Mouse (Mus musculus) testis, adult 2 months (tissue): ENCODE results near the gene Ankrd13c. TPM values are rescaled to one million over a fixed set of nuclear protein-coding genes. Genes with fewer than 3 reads are reported as not detected.
A peak's percentile ranks its signal among the peaks of the same experiment; 100 is the strongest.

Source experiments
- H3K27ac ChIP-seq: fragments of 200-500 bp; 2 replicates; pipeline ENCODE4 v1.5.1; 2012; ENCODE audit warnings: low read depth, low read length; ENCODE audit not compliant: control insufficient read depth, insufficient read depth
- H3K27me3 ChIP-seq: fragments of 200-500 bp; 2 replicates; pipeline ENCODE4 v1.6.1; 2012; ENCODE audit warnings: mild to moderate bottlenecking, low read length, moderate library complexity; ENCODE audit not compliant: control insufficient read depth, insufficient read depth
- H3K36me3 ChIP-seq: fragments of 200-500 bp; 2 replicates; pipeline ENCODE4 v1.6.1; 2012; ENCODE audit warnings: mild to moderate bottlenecking, low read length; ENCODE audit not compliant: control insufficient read depth, insufficient read depth
- H3K4me1 ChIP-seq: fragments of 200-500 bp; 2 replicates; pipeline ENCODE4 v1.6.1; 2012; ENCODE audit warnings: low read length; ENCODE audit not compliant: control insufficient read depth, insufficient read depth
- H3K4me3 ChIP-seq: fragments of 200-500 bp; 2 replicates; pipeline ENCODE4 v1.5.1; 2012; ENCODE audit warnings: low read depth, mild to moderate bottlenecking, low read length, moderate library complexity, mixed read lengths; ENCODE audit not compliant: control insufficient read depth
- CTCF ChIP-seq: fragments of 200-500 bp; IDR thresholded peaks from 2 replicates; pipeline ENCODE4 v1.5.1; 2012; ENCODE audit warnings: low read depth, mild to moderate bottlenecking, inconsistent platforms, low read length, moderate library complexity; ENCODE audit not compliant: control insufficient read depth, insufficient read depth, insufficient replicate concordance
- POLR2A ChIP-seq: fragments of 200-500 bp; IDR thresholded peaks from 2 replicates; pipeline ENCODE4 v1.6.1; 2012; ENCODE audit warnings: low read depth, mild to moderate bottlenecking, inconsistent platforms, low read length, moderate library complexity; ENCODE audit not compliant: control insufficient read depth
- polyA plus RNA-seq: library from polyadenylated mRNA; depleted of rRNA; stranded (reverse); fragments of >200 nt; gene quantifications from 2 replicates; pipeline ENCODE4 v1.2.3, GENCODE M21; 2012

Gene Ankrd13c
- polyA plus RNA-seq, 1 experiment: 15.8 TPM

DNA sequence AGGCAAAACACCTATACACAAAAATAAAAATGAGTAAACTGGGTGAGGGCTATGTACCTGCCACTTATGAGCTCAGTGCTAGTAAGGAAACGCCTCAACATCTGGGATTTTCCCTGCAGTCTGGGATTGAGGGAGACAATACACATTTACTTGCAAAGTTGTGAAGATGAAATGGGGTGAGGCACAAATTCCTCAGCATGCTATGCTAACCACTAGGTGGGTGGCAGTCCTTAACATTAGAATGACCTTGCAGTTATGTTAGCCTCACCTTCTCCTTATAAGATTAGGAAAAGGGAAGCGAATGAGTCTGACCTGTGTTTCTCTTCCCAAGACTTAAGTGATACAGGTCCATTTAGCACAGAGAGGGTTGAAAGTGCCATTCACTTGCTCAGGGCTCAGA, 25.7 kb upstream of the Ankrd13c start:
- Histone ChIP-seq H3K27me3 (no peaks in the 10 kb centered on the region), H3K4me3 (no peak overlapping the region), H3K27ac (no peak overlapping the region), H3K36me3 (no peaks in the 10 kb centered on the region), H3K4me1 (peaks cover 9% of the 10 kb centered on the region)
- no peak for TF ChIP-seq CTCF
- TF ChIP-seq POLR2A: no peak

DNA sequence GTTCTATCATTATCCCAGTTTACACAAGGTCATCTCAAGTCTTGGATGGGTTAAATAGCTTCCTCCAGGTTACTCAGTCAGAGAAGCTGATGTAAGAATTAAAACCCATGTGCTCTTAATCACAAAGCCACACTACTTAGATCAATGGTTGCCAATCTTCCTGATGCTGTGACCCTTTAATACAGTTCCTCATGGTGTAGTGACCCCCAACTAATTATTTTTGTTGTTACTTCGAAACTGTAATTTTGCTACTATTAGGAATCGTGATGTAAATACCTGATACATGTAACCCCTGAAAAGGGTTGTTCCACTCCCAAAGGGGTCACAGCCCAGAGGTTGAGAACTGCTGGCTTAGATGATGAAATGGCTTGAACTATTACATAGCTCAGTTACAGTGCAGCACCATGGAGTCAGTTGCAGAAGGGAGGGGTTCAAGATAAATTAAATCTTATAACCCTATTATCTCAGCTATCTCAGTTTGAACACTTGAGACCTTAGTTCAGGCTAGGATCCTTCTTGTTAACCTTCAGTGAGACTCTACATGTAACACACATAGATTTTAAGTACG, 23.7 kb upstream of the Ankrd13c start:
- no peaks in the 10 kb centered on the region for H3K27me3 ChIP-seq
- TF ChIP-seq CTCF (no peak), POLR2A (no peak)
- no peak overlapping the region for H3K4me3 ChIP-seq
- H3K27ac ChIP-seq: no peak overlapping the region
- no peaks in the 10 kb centered on the region for H3K36me3 ChIP-seq
- peaks cover 9% of the 10 kb centered on the region for H3K4me1 ChIP-seq

DNA sequence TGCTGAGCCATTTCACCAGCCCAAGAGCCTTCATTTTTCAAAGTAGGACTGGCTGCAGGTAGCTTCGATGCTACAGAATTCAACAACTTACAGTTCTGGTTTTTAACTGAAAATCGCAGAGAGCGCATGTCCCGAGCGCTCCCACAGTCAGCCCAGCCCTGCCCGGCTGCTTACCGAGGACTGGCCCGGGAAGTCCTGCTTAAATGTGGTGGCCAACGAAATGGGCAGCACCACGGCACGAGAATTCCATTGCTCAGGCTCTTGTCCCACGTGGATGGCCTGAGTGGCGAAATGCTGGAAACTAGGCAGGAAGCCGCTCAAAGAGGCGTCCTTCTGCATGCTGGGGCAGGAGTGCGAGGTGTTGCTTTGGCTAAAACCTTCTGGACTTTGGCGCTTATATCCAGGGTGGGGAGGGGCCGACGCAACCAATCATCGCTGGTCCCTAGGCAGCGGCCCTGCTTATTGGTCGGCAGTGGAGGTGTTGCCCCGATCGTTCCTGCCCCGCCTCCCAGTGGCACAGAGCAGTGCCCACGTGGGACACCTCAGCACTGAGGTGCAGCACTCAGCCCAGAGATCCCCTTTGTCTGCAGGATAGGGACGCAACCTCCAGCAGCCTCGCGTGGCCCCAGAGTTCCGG, 22.2 kb upstream of the Ankrd13c start, which contains the start of gene Cth:
Gene Cth (minus strand): TSS at position 386 of the 637 bp plus-strand sequence.
- TF ChIP-seq POLR2A: peak; percentile 75; the same call in 1 of the 2 replicates
- no peak for TF ChIP-seq CTCF

DNA sequence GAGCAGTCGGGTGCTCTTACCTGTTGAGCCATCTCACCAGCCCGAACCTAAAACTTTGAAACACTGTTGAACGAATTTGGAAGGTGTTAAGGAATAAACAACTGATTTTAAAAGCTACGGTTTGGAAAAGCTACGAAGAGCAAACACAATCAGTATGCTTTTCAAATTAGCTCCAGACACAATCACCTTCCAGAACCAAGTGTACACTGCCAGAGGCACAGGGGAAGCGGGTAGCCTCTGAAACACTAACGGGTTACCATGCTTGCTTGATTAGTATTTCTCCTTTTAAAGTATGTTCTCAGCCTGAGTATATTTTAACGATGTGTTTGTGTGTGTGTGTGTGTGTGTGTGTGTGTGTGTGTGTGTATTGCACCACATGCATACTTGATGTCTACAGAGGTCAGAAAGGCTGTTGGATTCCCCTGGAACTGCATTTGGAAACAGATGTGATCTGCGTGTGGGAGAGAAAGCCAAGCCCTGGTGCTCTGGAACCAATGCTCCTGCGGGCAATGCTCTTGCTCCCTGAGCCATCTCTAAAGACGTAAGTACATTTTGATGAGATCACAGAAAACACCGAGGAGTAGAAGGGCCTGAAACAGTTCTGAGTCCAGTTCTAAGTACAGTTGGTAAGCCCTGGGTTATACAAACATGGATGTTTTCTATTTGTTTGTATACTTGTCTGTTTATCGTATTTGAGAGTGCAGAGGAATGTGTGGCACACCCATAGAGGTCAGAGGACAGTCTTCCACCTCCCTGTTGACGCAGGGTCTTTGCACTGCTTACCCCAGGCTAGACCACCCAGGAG, 21.1 kb upstream of the Ankrd13c start:
- peaks cover 9% of the 10 kb centered on the region for H3K4me1 ChIP-seq
- no peaks in the 10 kb centered on the region for H3K27me3 ChIP-seq
- no peak overlapping the region for H3K27ac ChIP-seq
- no peak for TF ChIP-seq CTCF
- TF ChIP-seq POLR2A: no peak
- no peaks in the 10 kb centered on the region for H3K36me3 ChIP-seq
- H3K4me3 ChIP-seq: no peak overlapping the region

More for the DNA sequence above, 22.2 kb upstream of the Ankrd13c start, which contains the start of gene Cth:
- H3K36me3 ChIP-seq: no peaks in the 10 kb centered on the region
- peak within 1 kb of the TSS; percentile 80 for H3K4me3 ChIP-seq
- peaks cover 9% of the 10 kb centered on the region for H3K4me1 ChIP-seq
- no peak within 1 kb of the TSS for H3K27ac ChIP-seq
- H3K27me3 ChIP-seq: no peaks in the 10 kb centered on the region

DNA sequence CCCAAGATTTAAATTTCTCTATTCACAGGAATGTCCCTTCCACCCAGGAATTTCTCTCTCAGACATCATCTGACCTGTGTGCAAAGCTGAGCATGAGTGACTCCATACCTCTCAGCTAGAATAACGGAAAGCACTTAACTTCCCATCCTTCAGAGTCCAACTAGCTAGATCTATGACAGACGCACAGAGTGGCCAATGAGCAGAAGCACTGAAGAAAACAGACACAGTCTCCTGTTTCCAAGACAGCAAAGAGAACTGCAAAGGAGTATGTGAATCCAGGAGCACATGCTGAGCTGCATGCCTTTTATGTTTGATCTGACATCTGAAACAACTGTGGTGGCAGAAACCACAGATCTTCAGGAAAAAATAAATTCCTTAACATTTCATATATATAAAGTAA, 20.3 kb upstream of the Ankrd13c start:
- no peak overlapping the region for H3K4me3 ChIP-seq
- TF ChIP-seq CTCF: no peak
- TF ChIP-seq POLR2A: no peak
- no peak overlapping the region for H3K27ac ChIP-seq
- H3K36me3 ChIP-seq: no peaks in the 10 kb centered on the region
- peaks cover 9% of the 10 kb centered on the region for H3K4me1 ChIP-seq
- H3K27me3 ChIP-seq: no peaks in the 10 kb centered on the region

DNA sequence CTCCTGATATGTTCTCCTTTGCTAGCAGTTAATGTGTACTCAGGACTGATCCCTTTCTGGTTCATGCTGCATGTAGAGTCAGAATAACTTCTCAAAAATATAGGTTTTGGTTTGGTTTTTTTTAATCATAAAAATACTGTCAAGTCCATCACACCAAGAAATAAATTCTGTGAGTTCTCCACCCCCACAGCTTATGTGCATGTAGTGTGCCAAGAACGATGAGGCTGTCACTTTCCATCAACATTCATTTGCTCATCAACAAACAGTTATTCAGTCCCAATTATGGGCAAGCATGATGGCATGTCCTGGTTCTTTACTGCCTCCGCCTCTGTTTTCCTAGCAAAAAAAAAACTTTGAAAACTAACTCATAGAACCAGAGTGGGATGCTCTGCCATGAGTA, 18.3 kb upstream of the Ankrd13c start:
- Histone ChIP-seq H3K36me3 (no peaks in the 10 kb centered on the region), H3K4me3 (no peak overlapping the region), H3K27me3 (no peaks in the 10 kb centered on the region), H3K27ac (no peak overlapping the region), H3K4me1 (peaks cover 9% of the 10 kb centered on the region)
- no peak for TF ChIP-seq CTCF

DNA sequence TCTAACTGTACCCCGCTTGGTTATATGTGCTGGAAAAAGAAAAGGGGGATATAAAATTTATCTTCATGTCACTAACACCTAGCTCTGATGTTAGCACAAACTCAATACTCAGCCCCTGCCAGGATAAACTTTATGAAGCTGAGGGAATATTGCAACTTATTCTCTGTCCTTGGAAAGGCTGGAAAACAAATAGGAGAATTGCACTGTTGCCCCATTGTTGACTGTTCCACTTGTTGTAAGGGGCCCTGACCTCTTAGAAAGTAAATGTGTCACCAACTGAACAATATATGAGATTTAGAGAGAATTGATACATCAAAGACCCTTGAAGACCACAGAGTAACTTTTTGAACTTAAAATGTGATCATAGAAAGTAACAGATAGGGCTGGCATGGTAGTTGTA, 17.6 kb upstream of the Ankrd13c start:
- Histone ChIP-seq H3K27ac (no peak overlapping the region), H3K27me3 (no peaks in the 10 kb centered on the region), H3K36me3 (no peaks in the 10 kb centered on the region), H3K4me3 (no peak overlapping the region), H3K4me1 (peaks cover 8% of the 10 kb centered on the region)
- TF ChIP-seq POLR2A: no peak
- TF ChIP-seq CTCF: no peak
